Mouse (Mus musculus): ENCODE measurements around the gene Rab6b. TPM values are rescaled to one million over a fixed set of nuclear protein-coding genes. Genes with fewer than 3 reads are reported as not detected.

Gene Rab6b
- polyA plus RNA-seq (2015; fragmentation: Nextera tagmentation; extraction: Ambion mirVana), result 158 and 169 TPM in 2 replicates

DNA sequence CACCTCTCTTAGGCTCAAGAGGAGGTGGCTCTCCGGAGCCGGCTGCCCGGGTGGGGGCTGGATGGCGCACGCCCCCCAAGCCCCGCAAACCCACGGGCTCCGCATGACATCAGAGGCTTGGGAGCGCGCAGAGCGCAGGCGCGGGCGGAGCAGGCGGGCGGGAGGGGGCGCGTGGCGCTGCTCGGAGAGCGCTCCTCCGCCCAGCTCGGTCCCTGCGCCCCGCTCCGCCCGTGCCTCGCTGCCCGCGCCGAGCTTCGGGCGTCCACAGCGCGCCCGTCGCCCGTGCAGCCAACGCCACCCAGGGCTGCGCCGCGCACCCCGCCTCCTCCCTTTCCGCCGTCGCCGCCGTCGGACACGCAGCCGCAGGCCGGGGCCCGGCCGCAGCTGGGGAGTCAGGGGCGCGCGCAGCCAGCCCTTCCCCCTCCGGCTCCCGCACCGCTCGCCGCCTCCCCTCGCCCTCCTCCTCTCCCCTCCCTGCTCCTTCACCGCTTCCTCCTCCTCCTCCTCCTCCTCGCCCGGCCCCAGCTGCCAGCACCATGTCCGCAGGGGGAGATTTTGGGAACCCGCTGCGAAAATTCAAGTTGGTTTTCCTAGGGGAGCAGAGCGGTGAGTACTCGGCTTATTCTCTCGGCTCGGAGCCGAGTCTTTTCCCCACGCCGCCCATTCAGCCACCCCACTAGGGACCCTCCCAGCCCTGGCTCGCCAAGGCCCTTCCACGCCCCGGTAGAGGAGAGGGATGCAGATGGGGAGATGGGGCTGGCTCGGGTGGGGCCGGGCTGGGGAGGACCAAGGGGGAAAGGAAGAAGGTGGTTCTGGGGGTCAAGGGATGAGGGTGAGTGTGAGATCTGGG is at the start of gene Rab6b:
Rab6b (plus strand) TSS at position 167 of the 850 bp plus-strand sequence.

DNA sequence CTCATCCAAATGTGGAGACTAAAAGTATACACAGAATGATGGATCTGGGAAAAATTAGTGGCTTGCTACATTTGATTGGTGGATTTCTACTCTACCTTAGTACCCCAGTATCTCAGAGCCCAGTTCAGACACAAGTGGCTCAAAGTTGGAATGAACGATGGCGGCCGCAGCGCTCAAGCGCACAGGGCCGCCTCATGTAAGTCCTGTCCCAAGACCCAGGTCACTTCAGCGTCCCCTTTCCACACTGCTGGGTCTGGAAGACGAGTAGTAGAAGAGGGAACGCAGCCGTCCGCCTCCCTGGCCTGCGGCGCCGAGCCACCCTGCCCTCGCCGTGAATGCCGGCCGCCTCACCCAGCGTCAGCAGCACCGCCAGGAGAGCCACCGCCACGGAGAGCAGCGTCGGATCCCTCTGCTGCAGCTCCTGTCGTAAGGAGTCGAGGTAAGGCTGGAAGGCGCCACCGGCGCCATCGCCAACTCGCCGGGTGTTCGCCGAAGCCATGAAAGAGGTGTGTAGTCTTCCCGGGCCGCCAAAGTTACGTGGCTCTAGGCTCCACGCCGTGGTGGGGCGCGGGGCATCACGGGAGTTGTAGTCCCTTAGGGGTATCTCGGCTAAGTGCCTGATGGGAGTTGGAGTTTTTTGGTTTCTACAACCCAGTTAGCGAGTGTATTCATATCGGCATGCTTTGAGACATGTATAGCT is 90.1 kb downstream of the Rab6b start, which contains the start of gene Srprb:
Srprb (minus strand) TSS at position 577 of the 700 bp plus-strand sequence.

DNA sequence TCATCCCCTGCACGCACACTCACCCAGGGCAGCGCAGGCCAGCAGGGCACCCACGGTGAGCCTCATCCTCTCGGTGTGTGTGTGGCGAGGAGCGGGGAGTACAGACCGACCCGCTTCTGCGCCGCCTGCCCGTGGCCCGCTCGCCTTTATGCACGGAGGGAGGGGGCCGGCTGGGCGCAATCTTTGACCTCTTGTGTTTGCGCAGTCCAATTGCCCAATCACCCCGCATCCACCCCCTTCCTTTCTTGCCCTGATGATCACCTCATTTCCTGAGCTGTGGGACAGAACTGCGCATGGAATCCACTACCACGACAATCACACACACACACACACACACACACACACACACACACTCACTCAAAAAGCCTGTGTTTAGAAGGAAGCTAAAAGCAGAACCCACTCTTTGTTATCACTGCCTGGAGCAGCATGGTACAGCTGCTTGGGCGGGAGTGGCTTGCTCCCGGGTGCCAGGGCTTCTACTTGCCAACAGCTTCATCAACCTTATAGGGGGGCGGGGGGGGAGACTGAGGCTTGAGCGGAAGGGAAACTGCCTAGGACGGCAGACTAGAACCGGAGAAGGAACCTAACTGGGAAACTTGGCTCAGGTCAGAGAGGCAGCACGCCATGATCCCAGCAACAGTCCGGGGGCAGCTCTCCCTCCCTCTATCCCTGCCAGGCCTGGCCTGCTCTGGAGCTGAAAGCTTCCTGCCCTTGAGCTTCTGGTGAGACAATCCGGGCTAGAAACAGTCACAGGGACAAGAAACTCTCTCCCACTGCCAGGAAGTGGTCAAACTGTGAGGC is 118.8 kb downstream of the Rab6b start, which contains the start of the genes Gm20425 and Trf:
Gm20425 (minus strand) TSS at position 157 of the 801 bp plus-strand sequence.
Trf (minus strand) TSS at position 294 of the 801 bp plus-strand sequence.

Other genes starting within 250 kb of the Rab6b start
- 6.3 and 6.7 TPM in 2 replicates for gene Slco2a1, start 123.1 kb upstream of the Rab6b start, polyA plus RNA-seq (2015; fragmentation: Nextera tagmentation; extraction: Ambion mirVana)
- 49.7 and 52.0 TPM in 2 replicates for gene Srprb, start 90.3 kb downstream of the Rab6b start, polyA plus RNA-seq (2015; fragmentation: Nextera tagmentation; extraction: Ambion mirVana)
- 2.3 TPM in 1 of 2 replicates, not detected in the other for gene Gm20425, start 118.5 kb downstream of the Rab6b start, polyA plus RNA-seq (2015; fragmentation: Nextera tagmentation; extraction: Ambion mirVana)
- gene Trf, start 118.7 kb downstream of the Rab6b start, polyA plus RNA-seq (2015; fragmentation: Nextera tagmentation; extraction: Ambion mirVana), result 48.5 and 49.8 TPM in 2 replicates
- 0.74 and 1.1 TPM in 2 replicates for gene 1300017J02Rik, start 193.3 kb downstream of the Rab6b start, polyA plus RNA-seq (2015; fragmentation: Nextera tagmentation; extraction: Ambion mirVana)
- gene Topbp1, start 193.4 kb downstream of the Rab6b start, polyA plus RNA-seq (2015; fragmentation: Nextera tagmentation; extraction: Ambion mirVana), result 14.5 and 15.4 TPM in 2 replicates